Mouse (Mus musculus): ENCODE measurements around the gene Dnajc13.

The Dnajc13 gene

DNA sequence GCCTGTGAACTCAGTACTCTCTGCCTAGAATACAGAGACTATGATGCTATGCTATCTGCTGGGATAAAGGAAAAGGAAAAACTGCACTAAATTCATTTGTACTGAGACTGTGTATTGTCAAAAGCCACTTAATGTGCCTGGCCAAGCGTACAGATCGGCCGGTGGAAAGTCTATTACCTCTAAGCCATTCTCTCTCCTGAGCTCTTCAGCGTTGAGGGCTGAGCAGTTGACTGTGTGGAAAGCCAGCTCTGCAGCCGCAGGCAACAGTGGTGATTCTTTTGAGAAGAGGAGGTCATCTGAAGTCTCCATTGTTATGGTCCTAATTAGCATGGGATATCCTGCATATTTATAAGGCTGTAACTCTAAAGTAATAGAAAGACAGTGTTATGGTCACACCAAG is 80.4 kb downstream of the Dnajc13 start:
- no peak for DNase-seq

- DNase-seq: no peak
Observed at GRCm38 (mm10) chr9:104181626-104182025, 81.1 kb downstream of the Dnajc13 start.

DNA sequence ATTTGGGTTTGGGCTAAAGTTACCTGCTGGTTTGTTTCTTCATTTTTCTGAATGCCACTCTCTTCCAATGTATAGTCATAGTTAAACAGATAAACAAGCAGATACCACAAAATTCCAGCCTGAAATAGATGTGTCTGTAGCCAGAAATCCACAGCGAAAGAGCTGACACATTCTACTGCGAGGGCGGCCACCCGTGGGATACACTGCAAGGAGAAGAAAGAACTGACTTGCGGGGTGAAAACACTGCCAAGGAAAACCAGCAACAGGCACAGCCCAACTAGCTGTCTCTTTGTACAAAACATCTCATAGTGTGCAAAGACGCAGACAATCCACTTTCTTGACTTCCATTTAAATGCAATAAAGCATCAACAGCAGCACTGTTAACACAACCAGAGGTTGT is 82.7 kb downstream of the Dnajc13 start:
- no peak for DNase-seq

GRCm38 (mm10) chr9:104172342-104172741 is 90.4 kb downstream of the Dnajc13 start:
- no peak for DNase-seq

- DNase-seq: no peak
Observed at GRCm38 (mm10) chr9:104171651-104172050, 91.1 kb downstream of the Dnajc13 start.

- DNase-seq: no peak
Observed at GRCm38 (mm10) chr9:104169986-104170385, 92.7 kb downstream of the Dnajc13 start.

DNA sequence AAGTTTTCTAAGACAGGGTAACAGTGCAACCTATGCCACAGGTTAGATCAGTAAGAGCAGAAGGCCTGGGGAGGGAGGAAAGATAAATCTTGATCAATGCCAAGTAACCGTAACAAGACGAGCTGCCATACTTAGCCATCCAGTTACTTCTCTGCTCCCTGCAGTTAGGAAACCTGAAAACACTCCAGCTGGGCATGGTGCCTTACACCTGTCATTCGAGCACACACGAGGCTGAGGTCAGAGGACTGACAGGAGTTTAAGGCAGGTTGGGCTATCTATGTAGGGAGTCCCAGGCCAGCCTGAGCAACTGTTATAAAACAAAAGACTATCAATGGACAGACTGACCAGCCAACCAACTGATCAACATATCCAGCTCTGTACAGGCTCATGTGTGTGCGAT is 96.8 kb downstream of the Dnajc13 start:
- no peak for DNase-seq

DNA sequence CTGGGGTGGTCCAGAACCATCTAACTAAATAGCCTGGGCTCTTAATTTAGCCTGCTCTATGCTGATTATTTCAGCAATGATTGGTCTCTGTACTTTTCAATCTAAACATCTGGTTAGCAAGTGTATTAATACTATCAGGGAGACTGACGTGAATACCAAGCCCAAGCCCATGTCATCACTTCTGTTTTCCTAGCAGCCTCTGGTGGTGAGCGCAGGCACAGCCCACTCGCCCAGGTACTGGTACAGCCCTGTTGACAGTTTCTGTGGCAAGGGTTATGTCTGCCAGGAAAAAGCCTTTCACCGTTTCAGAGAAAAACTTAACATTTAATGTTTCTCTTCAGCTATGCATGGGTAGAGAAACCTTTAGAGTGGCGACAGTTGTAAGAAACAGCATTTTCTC is 98.5 kb downstream of the Dnajc13 start:
- no peak for DNase-seq

DNA sequence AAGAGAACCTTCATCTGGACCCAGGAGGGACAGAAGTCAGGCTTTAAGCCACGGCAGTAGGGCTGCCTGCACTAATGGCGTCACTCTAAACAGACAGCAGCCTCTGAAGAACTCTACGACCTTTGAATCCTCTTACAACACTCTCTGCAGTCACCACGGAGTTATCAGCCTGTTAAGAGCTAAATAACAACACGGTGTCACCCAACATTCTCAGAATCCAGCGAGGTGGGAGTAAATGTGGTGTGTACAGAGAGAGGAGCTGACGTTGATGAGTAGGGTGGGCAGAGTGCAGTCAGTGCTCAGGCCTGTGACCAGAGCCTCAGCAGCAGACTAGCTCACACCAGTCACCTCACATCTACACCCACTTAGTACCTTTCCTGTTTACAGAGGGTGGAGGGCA is 101.6 kb downstream of the Dnajc13 start:
- no peak for DNase-seq

DNA sequence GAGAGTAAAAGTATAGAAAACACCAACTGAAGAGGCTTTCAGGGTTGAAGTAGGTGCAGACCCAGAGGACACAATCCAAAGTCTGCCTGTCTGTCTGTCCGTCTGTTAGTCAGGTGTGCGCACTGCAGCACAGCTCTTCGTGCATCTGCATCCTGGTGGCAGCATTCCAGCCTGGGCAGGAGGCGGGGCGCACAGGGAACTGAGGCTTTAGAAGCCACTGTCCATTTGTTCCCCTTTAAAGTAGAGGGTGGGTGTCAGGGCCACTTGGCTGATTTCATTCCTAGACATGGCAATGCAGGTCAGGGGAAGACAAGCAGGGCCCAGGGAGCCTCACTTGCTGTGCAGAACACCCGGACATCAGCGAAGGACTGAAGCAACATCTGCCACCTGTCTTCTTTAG is 105.4 kb downstream of the Dnajc13 start:
- no peak for DNase-seq

GRCm38 (mm10) chr9:104156506-104156905 is 106.2 kb downstream of the Dnajc13 start:
- DNase-seq: no peak

DNA sequence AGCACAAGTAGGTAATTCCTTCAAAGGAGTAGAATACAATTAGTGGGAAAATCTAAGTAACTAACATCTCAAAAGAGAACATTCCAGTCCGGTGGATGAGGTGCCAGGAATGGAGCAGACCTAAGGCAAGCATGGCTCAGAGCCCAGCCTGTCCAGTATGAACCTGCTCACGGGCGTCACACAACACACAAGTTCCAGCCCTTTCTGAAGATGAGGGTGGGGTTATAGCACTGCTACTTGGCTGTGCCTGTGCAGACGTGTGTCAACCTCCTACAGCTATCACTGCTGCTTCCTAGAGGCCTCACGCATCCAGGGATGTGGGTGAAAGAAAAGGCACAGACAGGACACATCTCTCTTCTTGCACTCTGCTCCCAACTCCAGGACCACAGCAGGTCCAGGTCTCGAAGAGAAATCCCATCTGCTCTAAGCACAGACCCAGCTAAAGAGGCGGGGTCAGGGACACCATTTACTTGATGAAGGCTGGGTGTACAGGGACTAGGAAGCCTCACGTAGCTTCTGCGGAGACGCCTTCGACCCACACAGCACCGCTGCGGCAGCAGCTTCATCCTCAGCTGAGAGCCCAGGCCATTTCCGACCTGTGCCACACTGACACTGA is 107.5 kb downstream of the Dnajc13 start:
- no peak for DNase-seq

- no peak for DNase-seq
Observed at GRCm38 (mm10) chr9:104152121-104152520, 110.6 kb downstream of the Dnajc13 start.

DNA sequence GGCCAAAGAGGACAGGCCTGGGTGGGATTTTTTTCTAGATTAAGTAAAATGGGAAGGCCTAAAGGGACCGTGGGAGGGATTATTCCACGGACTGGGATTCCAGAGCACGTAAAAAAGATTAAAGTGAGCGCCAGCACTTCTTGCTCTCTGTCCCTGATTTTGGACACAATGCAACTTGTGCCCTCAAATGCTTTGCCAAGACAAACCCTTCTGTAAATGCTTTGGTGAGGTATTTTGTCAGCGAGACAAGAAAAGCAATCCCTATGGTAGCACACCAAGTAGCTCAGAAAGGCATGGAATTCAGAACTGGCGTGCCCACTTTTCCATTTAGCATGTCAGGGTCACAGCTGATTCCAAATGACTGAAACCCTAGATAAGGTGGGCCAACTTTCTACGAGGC is 113.8 kb downstream of the Dnajc13 start:
- no peak for DNase-seq

GRCm38 (mm10) chr9:104146683-104147082 is 116.0 kb downstream of the Dnajc13 start:
- DNase-seq: no peak

DNA sequence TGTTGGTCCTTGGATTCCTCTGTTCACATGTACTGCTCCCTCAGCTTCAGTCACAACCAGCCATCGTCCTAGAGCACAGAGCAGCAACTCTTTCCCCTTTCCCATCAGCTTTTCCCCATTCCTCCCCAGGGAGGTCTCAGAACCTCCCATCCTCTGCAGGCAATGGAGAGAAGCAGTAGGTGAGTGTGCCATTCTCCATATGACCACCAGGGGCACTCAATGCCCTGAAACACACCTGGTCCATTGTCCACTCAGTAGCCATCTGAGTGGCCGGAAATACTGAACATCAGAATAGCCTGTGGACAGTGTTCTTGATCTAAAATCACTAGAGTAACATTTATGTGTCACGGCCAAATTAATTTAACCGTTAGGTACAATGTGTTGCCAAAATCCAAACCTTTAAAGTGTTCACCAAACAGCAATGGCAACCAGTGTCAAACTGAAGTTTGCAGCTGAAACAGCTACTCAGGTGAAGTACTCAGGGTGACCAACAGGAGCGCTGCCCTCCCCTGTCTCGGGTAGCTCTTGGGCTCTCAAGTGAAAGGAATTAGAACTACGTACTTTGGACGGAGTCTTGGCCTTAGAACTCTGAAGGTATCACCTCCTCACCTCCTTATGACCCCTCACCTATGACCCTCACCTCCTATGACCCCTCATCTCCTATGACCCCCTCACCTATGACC is 118.3 kb downstream of the Dnajc13 start:
- no peak for DNase-seq

GRCm38 (mm10) chr9:104142805-104143204 is 119.9 kb downstream of the Dnajc13 start:
- no peak for DNase-seq

DNA sequence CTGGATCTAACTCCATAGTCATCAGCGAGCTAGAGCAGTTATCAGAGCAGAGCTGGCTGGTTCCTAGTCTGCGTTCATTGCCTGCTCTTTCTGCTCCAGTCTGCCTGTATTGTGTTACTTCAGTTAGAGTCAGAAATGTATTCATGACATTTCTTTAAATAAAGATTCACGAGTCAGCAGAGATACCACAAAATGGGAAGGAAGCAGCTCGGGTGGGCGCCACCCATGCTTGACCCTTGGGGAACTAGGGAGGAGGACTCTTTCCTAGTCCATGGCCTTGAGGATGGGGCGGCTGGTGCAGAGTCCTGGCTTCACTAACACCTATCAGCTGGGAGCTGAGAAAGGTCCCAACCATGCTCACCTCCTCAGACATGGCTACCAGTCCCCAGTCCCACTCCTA is 122.4 kb downstream of the Dnajc13 start:
- DNase-seq: no peak

DNA sequence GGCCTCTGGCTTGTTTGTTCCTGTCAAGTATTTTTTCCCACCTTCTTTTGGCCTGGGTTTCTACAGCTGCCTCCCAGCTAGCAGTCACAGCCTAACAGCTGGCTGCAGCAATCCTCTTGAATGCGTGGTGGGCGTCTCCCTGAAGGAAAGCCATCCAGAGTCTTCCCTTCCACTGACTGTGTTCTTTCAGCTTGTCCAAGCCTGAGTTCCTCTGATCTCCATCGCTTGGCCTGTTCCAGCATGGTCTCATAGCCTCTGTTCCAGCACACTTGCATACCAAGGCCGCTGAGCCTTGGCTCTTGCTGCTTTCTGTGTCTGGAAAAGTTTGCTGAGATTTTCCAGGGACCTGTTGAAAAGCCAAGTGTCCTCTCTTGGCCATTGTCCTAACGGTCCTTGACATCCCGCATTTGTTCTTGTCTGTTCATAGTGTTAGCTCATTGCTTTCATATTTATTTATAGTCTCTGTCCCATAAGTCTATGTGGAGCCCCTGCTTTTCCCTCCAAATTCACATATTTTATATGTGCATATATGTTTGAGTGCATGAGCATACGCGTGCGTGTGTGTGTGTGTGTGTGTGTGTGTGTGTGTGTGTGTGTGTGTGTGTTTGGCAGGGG is 132.5 kb downstream of the Dnajc13 start:
- DNase-seq: peak; percentile 19

DNA sequence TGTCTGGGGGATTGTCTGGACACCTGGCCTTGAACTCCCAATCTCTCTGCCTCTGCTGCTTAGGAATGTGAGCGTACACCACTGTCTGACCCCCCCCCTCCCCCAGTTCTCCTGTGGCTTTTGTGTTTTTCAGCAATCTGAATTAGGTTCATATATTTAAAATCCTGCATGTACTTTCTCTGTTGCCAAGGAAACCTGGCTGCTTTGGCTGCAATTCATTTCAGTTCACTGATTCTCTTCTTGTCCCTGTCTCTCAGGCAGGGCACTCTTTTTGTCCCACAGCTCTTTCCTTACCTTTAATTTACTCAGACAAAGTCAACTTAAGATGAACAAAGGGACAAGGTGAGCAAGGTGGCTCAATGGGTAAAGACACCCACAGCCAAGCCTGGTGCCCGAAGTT is 134.6 kb downstream of the Dnajc13 start:
- DNase-seq: no peak

GRCm38 (mm10) chr9:104126833-104127232 is 135.9 kb downstream of the Dnajc13 start, which contains the start of gene Ackr4:
Gene Ackr4, minus strand, starts transcription at chr9:104126933.
- DNase-seq: no peak

DNA sequence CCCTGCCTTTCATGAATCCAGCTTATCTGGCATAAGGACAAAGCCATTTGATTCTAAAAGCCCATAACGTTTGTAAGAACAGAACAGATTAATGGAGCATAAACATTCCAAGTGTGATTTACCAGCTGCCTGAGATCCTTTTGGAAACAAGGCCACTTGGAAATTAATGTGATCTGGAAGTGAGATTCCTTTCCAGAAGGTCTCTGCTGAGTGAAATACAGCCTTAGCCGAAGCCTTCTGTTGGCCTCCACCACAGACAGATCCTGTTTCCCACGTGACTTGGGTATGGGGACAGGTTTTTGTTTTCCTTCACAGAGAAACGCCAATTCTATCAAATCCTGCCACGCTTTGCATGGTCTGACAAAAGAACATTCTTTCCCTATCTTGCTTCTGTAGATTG is 139.1 kb downstream of the Dnajc13 start:
- DNase-seq: peak; percentile 29

DNA sequence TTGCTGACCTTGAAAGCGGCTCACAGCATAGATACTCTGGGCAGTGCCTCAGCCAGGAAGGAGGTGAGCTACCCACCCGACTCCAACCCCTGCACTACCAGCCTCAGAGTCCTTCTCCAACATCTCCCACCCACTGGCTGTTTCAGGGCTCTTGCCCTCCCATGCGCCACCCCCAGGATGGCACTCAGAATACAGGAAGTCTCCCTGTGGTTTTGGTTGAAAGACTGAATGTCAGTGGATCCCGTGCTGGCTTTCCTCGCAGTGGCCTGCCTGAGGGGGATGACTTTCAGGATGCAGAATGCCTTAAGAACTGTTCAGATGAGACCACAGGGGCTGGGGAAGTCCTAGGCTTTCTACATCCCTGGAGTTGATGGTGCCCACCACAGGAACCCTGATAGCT is 139.6 kb downstream of the Dnajc13 start:
- no peak for DNase-seq

DNA sequence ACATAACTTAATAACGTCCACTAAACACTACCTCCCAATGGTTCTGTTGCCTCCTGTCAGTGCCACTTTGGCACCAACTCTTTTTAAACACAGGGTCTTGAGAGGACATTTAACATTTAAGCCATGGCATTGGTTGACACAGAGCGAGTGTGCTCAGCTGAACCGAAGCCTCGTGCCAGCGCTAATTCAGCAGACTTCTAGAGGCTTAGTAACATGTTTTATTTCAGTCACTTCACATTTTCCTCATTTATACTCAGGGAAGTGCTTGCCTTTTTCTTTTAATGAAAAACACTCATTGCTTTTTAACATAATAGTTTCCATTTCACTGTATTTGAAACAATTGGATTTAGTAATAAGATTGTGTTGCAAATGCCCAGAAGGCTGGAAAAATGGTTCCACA is 153.6 kb downstream of the Dnajc13 start:
- DNase-seq: no peak
